Mouse (Mus musculus): Measurements from ENCODE around the gene Tmem174. TPM values are rescaled to one million over a fixed set of nuclear protein-coding genes. Genes with fewer than 3 reads are reported as not detected.

Gene Tmem174
- polyA plus RNA-seq, 1 experiment from 2014 or later, result not detected

Other genes starting within 250 kb of the Tmem174 start
- 1.2 and 1.5 TPM in 2 replicates for gene Gm10320, start 145.4 kb downstream of the Tmem174 start, polyA plus RNA-seq (2014; fragmentation: Nextera tagmentation; extraction: Ambion mirVana)
- not detected in 2 replicates for gene Tmem171, start 57.4 kb upstream of the Tmem174 start, polyA plus RNA-seq (2014; fragmentation: Nextera tagmentation; extraction: Ambion mirVana)
- gene Fcho2, start 178.0 kb upstream of the Tmem174 start, polyA plus RNA-seq (2014; fragmentation: Nextera tagmentation; extraction: Ambion mirVana), result 28.1 and 28.6 TPM in 2 replicates

All from embryonic facial prominence, embryonic 11.5 days (tissue).